Comparison of ENCODE assay signal across 9 mouse cellular contexts in genomic region chr16:92457594-92457993, GRCm38 (mm10). TPM values are rescaled to one million over a fixed set of nuclear protein-coding genes. Genes with fewer than 3 reads are reported as not detected.
A peak's percentile ranks its signal among the peaks of the same experiment; 100 is the strongest.
DNase-seq lines count a peak whose midpoint lies in the region; ATAC-seq and TF ChIP-seq lines count a peak whose summit lies in the region.
"Had no signal": no experiment of that assay in that cellular context is flagged by ENCODE, and none has a peak within 500 bp of the region (broad histone marks: within the 10 kb centered on the region; RNA-seq: fewer than 3 reads in every experiment).

No protein-coding gene starts in this region.

- peaks cover 4 to 25% of the 10 kb centered on the region in 2 experiments for H3K36me3 ChIP-seq in CH12.LX (replicated peaks in 1 of 2; ENCODE audit: control insufficient read depth in 1 of 2, insufficient read depth in 1 of 2, low read length in 1 of 2)
- no peaks in the 10 kb centered on the region; the same call in 1 of the 2 replicates for H3K36me3 ChIP-seq in embryonic facial prominence, embryonic 12.5 days
- H3K36me3 ChIP-seq in heart, postnatal 0 days (replicated peaks; ENCODE audit: control insufficient read depth, insufficient read depth, low read length): 0 out of 2 replicates have a peak, but pooled peaks cover 6% of the 10 kb centered on the region
- H3K36me3 ChIP-seq in neural tube, embryonic 15.5 days: no peaks in the 10 kb centered on the region

- 24% methylated on average over 7 of the region's 7 CpGs for WGBS in embryonic facial prominence, embryonic 12.5 days
- WGBS in heart, postnatal 0 days: 14% methylated on average over 7 of the region's 7 CpGs
- WGBS in neural tube, embryonic 15.5 days: 23% methylated on average over 7 of the region's 7 CpGs

- peaks cover 8 to 53% of the 10 kb centered on the region in 2 experiments for H3K4me1 ChIP-seq in CH12.LX (ENCODE audit: control insufficient read depth in 1 of 2, insufficient read depth in 2 of 2)
- H3K4me1 ChIP-seq in embryonic facial prominence, embryonic 12.5 days: peaks cover 6% of the 10 kb centered on the region; the same call in 1 of the 2 replicates
- no peaks in the 10 kb centered on the region for H3K4me1 ChIP-seq in heart, postnatal 0 days (ENCODE audit: control insufficient read depth, insufficient read depth)
- H3K4me1 ChIP-seq in neural tube, embryonic 15.5 days: peaks cover 7% of the 10 kb centered on the region

- no peak overlapping the region for H3K4me2 ChIP-seq in CH12.LX (ENCODE audit: insufficient read depth, low read depth, poor library complexity, severe bottlenecking)
- H3K4me2 ChIP-seq in embryonic facial prominence, embryonic 12.5 days (replicated peaks): no peak overlapping the region
- H3K4me2 ChIP-seq in heart, postnatal 0 days (ENCODE audit: low read depth, low read length): no peak overlapping the region
- no peak overlapping the region for H3K4me2 ChIP-seq in neural tube, embryonic 15.5 days

- no peak overlapping the region for H3K9ac ChIP-seq in CH12.LX (ENCODE audit: insufficient read depth, low read depth)
- no peak overlapping the region for H3K9ac ChIP-seq in embryonic facial prominence, embryonic 12.5 days
- no peak overlapping the region for H3K9ac ChIP-seq in heart, postnatal 0 days (replicated peaks; ENCODE audit: low read depth, low read length)
- 0 out of 2 replicates have a peak overlapping the region, but pooled peaks have one; percentile 17 for H3K9ac ChIP-seq in neural tube, embryonic 15.5 days (replicated peaks)

- no peak overlapping the region for H3K27ac ChIP-seq in CH12.LX (ENCODE audit: insufficient read depth, low read depth)
- no peak overlapping the region for H3K27ac ChIP-seq in embryonic facial prominence, embryonic 12.5 days
- no peak overlapping the region for H3K27ac ChIP-seq in heart, postnatal 0 days (ENCODE audit: low read depth)
- H3K27ac ChIP-seq in neural tube, embryonic 15.5 days (replicated peaks): no peak overlapping the region

- no peaks in the 10 kb centered on the region for H3K27me3 ChIP-seq in CH12.LX (replicated peaks)
- H3K27me3 ChIP-seq in embryonic facial prominence, embryonic 12.5 days: no peaks in the 10 kb centered on the region
- peaks cover 4% of the 10 kb centered on the region; the same call in 1 of the 2 replicates for H3K27me3 ChIP-seq in heart, postnatal 0 days (ENCODE audit: control insufficient read depth, insufficient read depth, low read length)
- no peaks in the 10 kb centered on the region for H3K27me3 ChIP-seq in neural tube, embryonic 15.5 days (replicated peaks)

- H3K4me3 ChIP-seq in CH12.LX (replicated peaks in 1 of 3; ENCODE audit: low read depth in 2 of 3, low read length in 2 of 3, poor library complexity in 1 of 3): no peak overlapping the region
- no peak overlapping the region for H3K4me3 ChIP-seq in embryonic facial prominence, embryonic 12.5 days
- no peak overlapping the region for H3K4me3 ChIP-seq in heart, postnatal 0 days (ENCODE audit: low read depth, low read length)
- no peak overlapping the region for H3K4me3 ChIP-seq in neural tube, embryonic 15.5 days (replicated peaks)
- H3K4me3 ChIP-seq: erythroblast, embryonic 14.5 days had no signal

- dilution Hi-C loops in CH12.LX (cut with MboI; ENCODE audit: extremely low pct_ligation_motif_present, extremely low pct_unique_long_range_greater_than_20kb, low sequenced_read_pairs): no loop called here

- in situ Hi-C loops in CH12.LX (cut with MboI; ENCODE audit: low pct_ligation_motif_present, low pct_unique_long_range_greater_than_20kb, low sequenced_read_pairs): loop anchor here (5.0 kb wide), 1 partner anchor 130 kb away; no protein-coding TSS in a partner anchor

- H3K79me2 ChIP-seq in CH12.LX (replicated peaks; ENCODE audit: control insufficient read depth, extremely low read depth, insufficient read depth, poor library complexity, severe bottlenecking): no peaks in the 10 kb centered on the region

- DNase-seq in CH12.LX (ENCODE audit: extremely low read depth): peak; percentile 82
- DNase-seq in adrenal gland, postnatal 36 days: peak; percentile 55 to 71
- peak; percentile 89 for DNase-seq in heart, postnatal 0 days (ENCODE audit: low spot score)
- peak; percentile 69 for DNase-seq in kidney, postnatal 14 days
- DNase-seq in lung, adult 18-20 months: peak; percentile 61 to 69
- DNase-seq in urinary bladder, adult 2 months (ENCODE audit: low spot score): peak; percentile 46

- H3K9me3 ChIP-seq in CH12.LX (replicated peaks; ENCODE audit: low read length): no peaks in the 10 kb centered on the region
- no peaks in the 10 kb centered on the region for H3K9me3 ChIP-seq in embryonic facial prominence, embryonic 12.5 days
- no peaks in the 10 kb centered on the region for H3K9me3 ChIP-seq in heart, postnatal 0 days (replicated peaks; ENCODE audit: control insufficient read depth, low read length)
- H3K9me3 ChIP-seq in neural tube, embryonic 15.5 days (replicated peaks): no peaks in the 10 kb centered on the region

- TF ChIP-seq RAD21 in CH12.LX (IDR thresholded peaks at IDR 0.05; ENCODE audit: low read depth, low read length): peak; percentile 97

- TF ChIP-seq EP300 in CH12.LX (IDR thresholded peaks at IDR 0.05; ENCODE audit: low read length): no peak
- no peak for TF ChIP-seq EP300 in heart, postnatal 0 days (IDR thresholded peaks at IDR 0.05; ENCODE audit: low read depth)

- TF ChIP-seq POLR2A in CH12.LX (IDR thresholded peaks at IDR 0.05; ENCODE audit: low read depth, low read length): no peak

- ATAC-seq in embryonic facial prominence, embryonic 12.5 days (ENCODE audit: insufficient number of reproducible peaks, insufficient read depth, low FRiP score, low TSS enrichment): 0 out of 2 replicates have a peak, but pooled peaks have one; percentile 28
- peak; percentile 81 for ATAC-seq in heart, postnatal 0 days (ENCODE audit: insufficient read depth, low read depth)
- 0 out of 2 replicates have a peak, but pooled peaks have one; percentile 46 for ATAC-seq in neural tube, embryonic 15.5 days (ENCODE audit: low FRiP score)

- peak; percentile 98 for TF ChIP-seq CTCF in CH12.LX (conservative IDR thresholded peaks at IDR 0.05 in 1 of 2, IDR thresholded peaks at IDR 0.05 in 1 of 2; ENCODE audit: low read depth in 2 of 2, low read length in 2 of 2)
- TF ChIP-seq CTCF in heart, postnatal 0 days (IDR thresholded peaks at IDR 0.05; ENCODE audit: low read depth): peak; percentile 99

TF ChIP-seq in CH12.LX, 34 proteins besides CTCF, POLR2A, EP300 and RAD21 (continues in another document):
- TF ChIP-seq JUND (conservative IDR thresholded peaks at IDR 0.05; ENCODE audit: low read depth, low read length): no peak
- TF ChIP-seq CHD2 (IDR thresholded peaks at IDR 0.05; ENCODE audit: low read length): no peak
- no peak for TF ChIP-seq UBTF (IDR thresholded peaks at IDR 0.05; ENCODE audit: low read depth, low read length)
- TF ChIP-seq E2F4 (IDR thresholded peaks at IDR 0.05; ENCODE audit: insufficient replicate concordance, low read depth, low read length): no peak
- TF ChIP-seq ETS1 (conservative IDR thresholded peaks at IDR 0.05; ENCODE audit: low read depth, low read length): no peak
- TF ChIP-seq KAT2A (IDR thresholded peaks at IDR 0.05; ENCODE audit: insufficient replicate concordance, low read length): no peak
- no peak for TF ChIP-seq SIN3A (IDR thresholded peaks at IDR 0.05; ENCODE audit: low read length)
- peak; percentile 50; the same call in 1 of the 2 replicates for TF ChIP-seq NELFE (IDR thresholded peaks at IDR 0.05; ENCODE audit: low read depth, low read length)
- TF ChIP-seq PAX5 (IDR thresholded peaks at IDR 0.05; ENCODE audit: low read length): no peak
- no peak for TF ChIP-seq RCOR1 (conservative IDR thresholded peaks at IDR 0.05; ENCODE audit: low read depth, low read length)
- TF ChIP-seq USF2 (conservative IDR thresholded peaks at IDR 0.05; ENCODE audit: low read depth, low read length): no peak
- TF ChIP-seq ZNF384 (IDR thresholded peaks at IDR 0.05; ENCODE audit: low read depth, low read length): no peak
- peak; percentile 32; the same call in 1 of the 2 replicates for TF ChIP-seq TCF12 (IDR thresholded peaks at IDR 0.05; ENCODE audit: low read depth, low read length)
- TF ChIP-seq MAFK (IDR thresholded peaks at IDR 0.05; ENCODE audit: insufficient replicate concordance, low read length): no peak
- no peak for TF ChIP-seq GABPA (IDR thresholded peaks at IDR 0.05; ENCODE audit: insufficient replicate concordance, low read depth, low read length)
- TF ChIP-seq ZC3H11A (IDR thresholded peaks at IDR 0.05; ENCODE audit: low read depth, low read length): peak; percentile 76
- TF ChIP-seq MEF2A (IDR thresholded peaks at IDR 0.05; ENCODE audit: borderline replicate concordance, low read depth, low read length): peak; percentile 34; the same call in 1 of the 2 replicates
- no peak for TF ChIP-seq NRF1 (IDR thresholded peaks at IDR 0.05; ENCODE audit: low read depth, low read length)
- no peak for TF ChIP-seq MXI1 (IDR thresholded peaks at IDR 0.05; ENCODE audit: low read depth, low read length)
- TF ChIP-seq ELF1 (IDR thresholded peaks at IDR 0.05; ENCODE audit: low read depth, low read length): peak; percentile 37; the same call in 1 of the 2 replicates

RNA-seq across cellular contexts. Expression of gene Rcan1, which starts 13.1 kb away (rescaled TPM):
- total RNA-seq in CH12.LX (2012; rRNA removed) (10.0 and 10.5 TPM in 2 replicates), CH12.LX (2014; rRNA removed) (15.3 and 15.5 TPM in 2 replicates)
- 12.4 and 13.5 TPM in 2 replicates for polyA plus RNA-seq in CH12.LX (2012; ENCODE audit: insufficient read length, low read depth)
- total RNA-seq in adrenal gland, postnatal 36 days (2021): 10 to 100 TPM; 18.3 to 22.5 TPM
- polyA plus RNA-seq in embryonic facial prominence, embryonic 12.5 days (2016; fragmentation: Nextera tagmentation; extraction: Ambion mirVana): 36.7 and 38.6 TPM in 2 replicates
- 83.7 and 94.7 TPM in 2 replicates for total RNA-seq in heart, postnatal 0 days (2014; rRNA removed; ENCODE audit: low replicate concordance)
- 52.8 and 64.6 TPM in 2 replicates for polyA plus RNA-seq in heart, postnatal 0 days (2015; fragmentation: Nextera tagmentation; extraction: Ambion mirVana)
- polyA plus RNA-seq in neural tube, embryonic 15.5 days (2015; fragmentation: Nextera tagmentation; extraction: Ambion mirVana): 67.1 and 79.4 TPM in 2 replicates
- 24.9 and 26.4 TPM in 2 replicates for polyA plus RNA-seq in urinary bladder, adult 2 months (2012; rRNA removed)

RNA-seq across cellular contexts. Expression of gene Clic6, which starts 27.9 kb away (rescaled TPM):
- 0.80 and 1.2 TPM in 2 replicates for total RNA-seq in CH12.LX (2012; rRNA removed)
- total RNA-seq in CH12.LX (2014; rRNA removed): 0.16 and 0.24 TPM in 2 replicates
- polyA plus RNA-seq in CH12.LX (2012; ENCODE audit: insufficient read length, low read depth): 0.08 TPM in 1 of 2 replicates, not detected in the other
- under 1 TPM; 0.13 to 0.23 TPM for total RNA-seq in adrenal gland, postnatal 36 days (2021)
- polyA plus RNA-seq in embryonic facial prominence, embryonic 12.5 days (2016; fragmentation: Nextera tagmentation; extraction: Ambion mirVana): 4.0 and 4.4 TPM in 2 replicates
- total RNA-seq in heart, postnatal 0 days (2014; rRNA removed; ENCODE audit: low replicate concordance): 0.38 and 3.6 TPM in 2 replicates
- polyA plus RNA-seq in heart, postnatal 0 days (2015; fragmentation: Nextera tagmentation; extraction: Ambion mirVana): 1.1 and 1.7 TPM in 2 replicates
- 0.50 and 3.5 TPM in 2 replicates for polyA plus RNA-seq in neural tube, embryonic 15.5 days (2015; fragmentation: Nextera tagmentation; extraction: Ambion mirVana)
- 0.25 and 0.27 TPM in 2 replicates for polyA plus RNA-seq in urinary bladder, adult 2 months (2012; rRNA removed)
- polyA plus RNA-seq: erythroblast, embryonic 14.5 days had no signal

Comparison
In these comparisons a context has a peak if more than half of its experiments do, and no peak if none do; other contexts are left out.
1. ATAC-seq: peak in every context shown above with its lines; median percentile 81 in heart, postnatal 0 days; 46 in neural tube, embryonic 15.5 days; 28 in embryonic facial prominence, embryonic 12.5 days.